Mouse (Mus musculus) cerebellum, postnatal 4 days (tissue): ENCODE data around the gene Scg5.

Experiments used
- DNase-seq, 2 experiments: peaks; one replicate each; pipeline ENCODE4 v3.0.0; 2022; ENCODE audit warnings: low spot score in 2 of 2, mixed read lengths in 1 of 2

The Scg5 gene

GRCm38 (mm10) chr2:113828943-113829882 lies at the start of gene Scg5:
Gene Scg5 (minus strand): TSS chr2:113829121.
- DNase-seq, result peak; percentile 57 to 85

GRCm38 (mm10) chr2:113870115-113870514 lies 41.2 kb upstream of the Scg5 start:
- DNase-seq, result no peak

GRCm38 (mm10) chr2:113868404-113868803 lies 39.5 kb upstream of the Scg5 start:
- no peak for DNase-seq

GRCm38 (mm10) chr2:113866155-113866554 lies 37.2 kb upstream of the Scg5 start:
- DNase-seq, result no peak

GRCm38 (mm10) chr2:113849141-113849540 lies 20.2 kb upstream of the Scg5 start:
- no peak for DNase-seq

- peak; percentile 69 to 88 for DNase-seq
These were observed 19.6 kb upstream of the Scg5 start, which contains the start of gene Arhgap11a for GRCm38 (mm10) chr2:113848245-113849121. Gene Arhgap11a (minus strand): TSS chr2:113848661.

DNA sequence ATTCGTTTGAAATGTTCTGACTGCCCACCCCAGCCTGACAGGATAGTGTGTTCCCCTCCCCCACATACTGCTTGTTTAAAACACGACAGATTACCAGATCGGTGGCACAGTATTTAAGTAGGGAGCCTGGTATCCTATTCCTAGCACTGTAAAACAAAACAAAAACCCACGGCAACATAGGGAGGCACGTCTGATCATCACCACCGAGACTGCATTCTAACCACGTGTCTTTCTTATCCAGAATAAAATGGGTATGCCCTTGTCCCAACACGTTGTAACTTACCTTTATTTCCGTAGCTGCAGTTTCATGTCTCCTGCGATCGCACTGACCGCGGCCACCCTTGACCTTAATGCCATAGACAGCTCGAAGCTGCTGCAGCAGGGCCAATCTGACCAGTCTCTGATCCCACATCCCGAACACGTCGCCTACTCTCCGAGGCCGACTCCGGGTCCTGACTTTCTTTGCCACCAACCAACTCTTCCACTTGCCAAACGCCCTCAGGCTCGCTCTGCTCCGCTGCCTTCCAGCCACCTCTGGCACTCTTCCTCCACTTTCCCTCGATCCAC lies 18.8 kb upstream of the Scg5 start:
- DNase-seq, result peak in 1 of 2 experiments; percentile 12

DNA sequence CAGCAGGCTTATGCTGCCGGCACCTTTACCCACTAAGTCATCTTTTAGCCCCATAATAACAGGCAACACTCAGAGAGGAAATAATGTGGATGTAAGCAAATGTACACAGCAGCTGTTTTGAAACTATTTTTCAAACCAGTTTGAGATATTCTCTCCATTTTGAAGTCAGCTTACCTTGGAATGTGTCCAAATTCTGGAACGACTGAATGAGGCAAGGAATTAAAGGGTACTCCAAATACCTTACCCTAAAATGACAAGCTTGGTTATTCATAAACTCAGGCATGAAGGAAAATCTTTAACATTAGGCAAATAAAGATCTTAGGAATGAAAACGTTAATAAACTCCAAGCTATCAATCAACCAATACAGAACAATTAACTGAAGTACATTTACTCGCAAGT lies 16.2 kb upstream of the Scg5 start:
- no peak for DNase-seq

GRCm38 (mm10) chr2:113841656-113842437 lies 12.9 kb upstream of the Scg5 start:
- no peak for DNase-seq

DNA sequence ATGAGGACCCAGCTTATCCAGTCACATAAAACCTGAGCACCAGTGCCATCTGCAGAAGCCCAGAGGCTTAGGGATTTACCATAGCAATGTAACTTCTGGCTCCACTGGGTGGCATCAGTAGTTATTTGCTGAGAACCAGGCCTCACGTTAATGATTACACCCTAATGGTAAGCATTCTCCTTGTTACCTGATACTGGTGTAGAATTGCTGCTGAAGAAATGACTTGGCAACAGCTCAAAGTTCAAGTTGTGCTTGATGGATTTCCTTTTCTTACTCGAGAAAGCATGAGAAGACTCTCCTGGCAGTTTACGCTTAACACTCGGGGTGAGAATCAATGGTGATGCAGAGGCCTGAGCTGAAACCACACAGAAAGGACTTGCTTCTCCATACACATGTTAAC lies 10.6 kb upstream of the Scg5 start:
- DNase-seq, result no peak

GRCm38 (mm10) chr2:113835219-113835618 lies 6.3 kb upstream of the Scg5 start:
- no peak for DNase-seq

- no peak for DNase-seq
These were observed 607 bp downstream of the Scg5 start for GRCm38 (mm10) chr2:113828086-113828942.

- DNase-seq, result peak in 1 of 2 experiments; percentile 22
These were observed 5.0 kb downstream of the Scg5 start for GRCm38 (mm10) chr2:113823909-113824308.

GRCm38 (mm10) chr2:113822367-113822766 lies 6.6 kb downstream of the Scg5 start:
- DNase-seq, result no peak

DNA sequence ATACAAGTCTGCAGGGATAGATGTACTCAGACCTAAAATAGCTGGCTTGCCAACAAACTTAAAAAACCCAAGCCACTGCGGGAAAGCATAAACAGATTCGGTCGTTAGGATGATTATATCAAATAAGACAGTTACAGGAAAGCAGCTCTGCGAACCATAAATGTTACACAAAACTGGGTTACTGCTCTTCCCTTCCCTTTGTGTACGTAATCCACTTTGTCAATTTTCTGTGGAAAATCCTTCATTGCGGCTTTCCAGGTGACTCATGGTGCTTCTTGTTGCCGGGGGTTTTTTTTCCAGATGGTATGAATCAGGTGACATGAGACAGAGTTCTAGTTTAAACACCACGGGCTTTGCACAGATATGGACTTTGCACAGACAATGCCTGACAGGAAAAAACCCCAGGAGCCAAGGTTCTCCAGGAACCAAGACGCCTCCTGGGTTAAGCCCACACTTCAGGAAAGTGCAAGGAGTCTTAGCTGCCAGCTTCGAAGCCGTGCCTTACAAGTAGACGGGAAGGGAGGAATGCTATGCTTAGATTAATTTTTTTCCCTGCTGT lies 7.7 kb downstream of the Scg5 start:
- no peak for DNase-seq

- DNase-seq, result no peak
These were observed 8.8 kb downstream of the Scg5 start for GRCm38 (mm10) chr2:113820117-113820516.

DNA sequence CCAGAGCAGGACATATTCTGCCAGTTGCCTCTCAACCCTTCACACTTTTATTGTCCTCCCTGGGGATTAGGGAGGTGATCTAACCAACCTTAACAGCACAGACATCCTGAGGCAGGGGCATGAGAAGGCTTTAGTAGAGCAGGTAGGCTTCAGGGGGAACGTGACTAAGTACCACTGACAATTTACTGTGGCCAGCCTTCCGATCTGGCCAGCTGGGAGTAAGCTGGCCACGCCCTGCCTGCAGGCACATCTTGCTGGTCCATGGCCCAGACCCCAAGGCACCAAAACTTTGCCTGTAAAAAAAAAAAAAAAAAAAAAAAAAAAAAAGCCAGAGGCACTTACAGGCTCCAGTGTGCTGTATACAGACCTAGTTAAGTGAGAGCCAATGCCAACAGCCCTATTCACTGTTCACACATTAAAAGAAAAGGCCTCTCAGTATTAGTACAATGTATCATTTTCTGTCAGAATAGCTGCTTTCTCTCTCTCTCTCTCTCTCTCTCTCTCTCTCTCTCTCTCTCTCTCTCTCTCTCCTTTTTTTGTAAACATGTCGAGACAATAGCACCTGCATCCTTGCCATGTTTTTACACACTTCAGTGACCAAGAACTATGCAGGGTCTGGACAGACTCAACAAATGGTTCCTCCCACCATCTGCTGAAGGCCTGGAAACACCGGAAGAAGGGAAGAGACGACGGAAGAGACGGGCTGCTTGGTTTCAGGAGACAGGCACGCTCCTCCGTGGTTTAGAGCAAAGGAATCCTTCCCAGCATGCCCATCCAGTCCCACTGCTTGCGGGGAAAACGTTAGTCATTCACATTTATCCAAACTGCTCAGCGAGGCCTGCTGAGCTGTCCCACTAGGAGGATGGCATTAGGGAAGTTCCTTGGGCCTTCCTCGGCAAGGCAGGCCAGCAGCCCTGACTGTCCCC lies 11.0 kb downstream of the Scg5 start:
- no peak for DNase-seq

DNA sequence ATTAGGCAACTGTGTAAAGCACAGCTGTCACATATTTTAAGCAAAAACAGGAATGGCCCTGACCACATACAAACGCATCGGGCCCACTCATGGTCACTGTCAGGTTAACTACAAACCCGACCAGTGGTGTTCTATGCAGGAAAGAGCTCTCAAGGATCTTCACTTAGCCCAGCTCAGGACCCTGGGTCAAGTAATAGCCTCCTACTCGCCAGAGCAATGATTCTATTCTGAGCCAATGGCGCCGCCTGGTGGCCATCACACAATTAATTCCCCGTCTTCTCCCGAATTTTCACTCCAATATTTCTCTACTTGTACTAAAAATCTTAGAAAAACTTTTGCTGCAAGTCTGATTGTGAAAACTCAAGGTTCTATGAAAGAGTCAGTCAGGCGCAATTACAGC lies 21.3 kb downstream of the Scg5 start:
- peak; percentile 46 to 78 for DNase-seq
